Mouse (Mus musculus): ENCODE measurements at regions not wholly inside any gene's neighbourhood (a gene's known extent, or its start where the extent isn't known, plus 50 kb on each side); places are given as distances from the start of the nearest gene placed in this dataset.

DNA sequence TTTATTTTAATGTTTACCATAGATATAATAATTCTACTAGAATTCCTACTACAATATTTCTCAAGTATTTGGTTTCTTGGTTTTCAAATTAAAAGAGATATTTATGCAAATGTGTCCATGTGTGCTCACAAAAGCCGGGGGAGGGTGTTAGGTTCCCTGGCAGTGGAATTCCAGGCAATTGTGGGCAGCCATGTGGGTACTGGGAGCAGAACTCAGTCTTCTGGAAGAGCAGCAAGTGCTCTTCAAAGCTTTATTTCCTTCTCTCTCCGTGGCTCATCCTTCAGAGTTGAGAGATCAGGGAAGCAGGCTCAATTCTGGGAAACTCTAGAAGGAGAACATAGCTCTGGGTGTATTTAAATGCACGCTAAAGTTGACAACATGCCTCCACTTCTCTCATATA lies 178.8 kb upstream of the Fat4 start:
- Histone ChIP-seq H3K27me3 (ENCODE audit: insufficient read depth, low read length) (no peaks in the 10 kb centered on the region), H3K36me3 (replicated peaks; ENCODE audit: insufficient read depth, low read length) (no peaks in the 10 kb centered on the region), H3K4me2 (ENCODE audit: low read depth, low read length) (no peak overlapping the region), H3K27ac (ENCODE audit: low read depth) (no peak overlapping the region), H3K4me3 (ENCODE audit: low read depth, low read length) (no peak overlapping the region), H3K4me1 (ENCODE audit: insufficient read depth) (no peaks in the 10 kb centered on the region), H3K9ac (replicated peaks) (no peak overlapping the region), H3K9me3 (ENCODE audit: low read length) (no peaks in the 10 kb centered on the region)
- DNase-seq (no peak), ATAC-seq (no peak)
- TF ChIP-seq EP300 (IDR thresholded peaks at IDR 0.05; ENCODE audit: low read depth) = no peak
- no peak for TF ChIP-seq CTCF (IDR thresholded peaks at IDR 0.05; ENCODE audit: low read depth)
- WGBS (ENCODE audit: insufficient replicate concordance) = 73% methylated on average over 3 of the region's 3 CpGs

GRCm38 (mm10) chr3:38699206-38699605 lies 187.5 kb upstream of the Fat4 start:
- no peaks in the 10 kb centered on the region for H3K36me3 ChIP-seq (replicated peaks; ENCODE audit: insufficient read depth, low read length)
- ATAC-seq (no peak), DNase-seq (no peak)
- H3K27me3 ChIP-seq (ENCODE audit: insufficient read depth, low read length) = no peaks in the 10 kb centered on the region
- no peak overlapping the region for H3K4me3 ChIP-seq (ENCODE audit: low read depth, low read length)
- 71% methylated on average over 4 of the region's 5 CpGs for WGBS (ENCODE audit: insufficient replicate concordance)
- no peak overlapping the region for H3K4me2 ChIP-seq (ENCODE audit: low read depth, low read length)
- H3K9me3 ChIP-seq (ENCODE audit: low read length) = no peaks in the 10 kb centered on the region
- no peak overlapping the region for H3K9ac ChIP-seq (replicated peaks)
- H3K4me1 ChIP-seq (ENCODE audit: insufficient read depth) = no peaks in the 10 kb centered on the region
- TF ChIP-seq CTCF (IDR thresholded peaks at IDR 0.05; ENCODE audit: low read depth) (no peak), EP300 (IDR thresholded peaks at IDR 0.05; ENCODE audit: low read depth) (no peak)
- no peak overlapping the region for H3K27ac ChIP-seq (ENCODE audit: low read depth)

GRCm38 (mm10) chr3:38697871-38698270 lies 188.9 kb upstream of the Fat4 start:
- H3K36me3 ChIP-seq (replicated peaks; ENCODE audit: insufficient read depth, low read length) = no peaks in the 10 kb centered on the region
- H3K9me3 ChIP-seq (ENCODE audit: low read length) = no peaks in the 10 kb centered on the region
- H3K4me3 ChIP-seq (ENCODE audit: low read depth, low read length) = no peak overlapping the region
- no peak for ATAC-seq
- 43% methylated on average over 8 of the region's 8 CpGs for WGBS (ENCODE audit: insufficient replicate concordance)
- no peak overlapping the region for H3K27ac ChIP-seq (ENCODE audit: low read depth)
- no peaks in the 10 kb centered on the region for H3K4me1 ChIP-seq (ENCODE audit: insufficient read depth)
- H3K27me3 ChIP-seq (ENCODE audit: insufficient read depth, low read length) = no peaks in the 10 kb centered on the region
- no peak for DNase-seq
- H3K9ac ChIP-seq (replicated peaks) = no peak overlapping the region
- H3K4me2 ChIP-seq (ENCODE audit: low read depth, low read length) = no peak overlapping the region
- TF ChIP-seq EP300 (IDR thresholded peaks at IDR 0.05; ENCODE audit: low read depth) (no peak), CTCF (IDR thresholded peaks at IDR 0.05; ENCODE audit: low read depth) (no peak)

DNA sequence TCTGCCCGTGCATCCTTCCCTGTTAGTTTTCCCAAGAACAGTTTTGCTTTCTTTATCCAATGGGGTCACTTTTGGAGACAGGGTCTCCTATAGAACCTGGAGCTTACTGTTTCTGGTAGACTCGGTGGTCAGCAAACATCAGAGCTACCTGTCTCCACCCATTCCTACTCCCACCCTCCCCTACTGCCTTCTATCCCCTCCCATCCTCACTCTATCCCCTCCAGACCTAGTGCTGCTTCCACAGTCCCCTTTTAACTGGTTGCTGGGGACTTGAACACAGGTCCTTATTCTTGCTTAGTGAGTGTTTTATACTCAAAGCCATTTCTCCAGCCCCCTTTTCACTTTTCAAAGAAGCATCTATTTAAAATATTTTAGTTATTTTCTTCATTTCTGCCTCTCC lies 189.4 kb upstream of the Fat4 start:
- Histone ChIP-seq H3K36me3 (replicated peaks; ENCODE audit: insufficient read depth, low read length) (no peaks in the 10 kb centered on the region), H3K4me1 (ENCODE audit: insufficient read depth) (no peaks in the 10 kb centered on the region), H3K9ac (replicated peaks) (no peak overlapping the region), H3K4me3 (ENCODE audit: low read depth, low read length) (no peak overlapping the region), H3K27me3 (ENCODE audit: insufficient read depth, low read length) (no peaks in the 10 kb centered on the region), H3K9me3 (ENCODE audit: low read length) (no peaks in the 10 kb centered on the region), H3K27ac (ENCODE audit: low read depth) (no peak overlapping the region), H3K4me2 (ENCODE audit: low read depth, low read length) (no peak overlapping the region)
- no peak for ATAC-seq
- TF ChIP-seq EP300 (IDR thresholded peaks at IDR 0.05; ENCODE audit: low read depth) = no peak
- no peak for TF ChIP-seq CTCF (IDR thresholded peaks at IDR 0.05; ENCODE audit: low read depth)
- DNase-seq = no peak
- WGBS (ENCODE audit: insufficient replicate concordance) = 74% methylated on average over 2 of the region's 2 CpGs

DNA sequence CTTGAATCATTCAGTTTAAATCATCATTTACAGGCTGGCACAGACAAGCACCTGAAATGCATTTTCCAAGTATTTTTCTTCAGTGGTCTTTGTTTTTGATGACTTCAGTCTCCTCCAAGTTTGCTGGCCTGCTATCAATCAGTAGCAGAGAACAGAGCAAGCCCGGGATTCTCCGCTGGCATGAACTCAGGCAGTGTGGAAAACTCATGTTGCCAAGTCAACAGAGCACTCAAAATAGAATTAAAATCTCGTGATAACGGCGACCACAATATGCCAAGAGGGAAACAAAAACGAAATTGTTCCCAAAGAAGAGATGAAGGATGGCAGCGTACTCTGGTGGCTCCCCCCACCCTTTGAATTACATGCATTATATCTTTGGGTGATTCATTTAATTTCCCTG lies 190.9 kb upstream of the Fat4 start:
- TF ChIP-seq CTCF (IDR thresholded peaks at IDR 0.05; ENCODE audit: low read depth) = no peak
- TF ChIP-seq EP300 (IDR thresholded peaks at IDR 0.05; ENCODE audit: low read depth) = no peak
- Histone ChIP-seq H3K36me3 (replicated peaks; ENCODE audit: insufficient read depth, low read length) (no peaks in the 10 kb centered on the region), H3K4me3 (ENCODE audit: low read depth, low read length) (no peak overlapping the region), H3K4me2 (ENCODE audit: low read depth, low read length) (no peak overlapping the region), H3K4me1 (ENCODE audit: insufficient read depth) (no peaks in the 10 kb centered on the region), H3K27me3 (ENCODE audit: insufficient read depth, low read length) (no peaks in the 10 kb centered on the region), H3K9me3 (ENCODE audit: low read length) (no peaks in the 10 kb centered on the region), H3K27ac (ENCODE audit: low read depth) (no peak overlapping the region), H3K9ac (replicated peaks) (no peak overlapping the region)
- WGBS (ENCODE audit: insufficient replicate concordance) = 69% methylated on average over 7 of the region's 7 CpGs
- DNase-seq (no peak), ATAC-seq (no peak)

DNA sequence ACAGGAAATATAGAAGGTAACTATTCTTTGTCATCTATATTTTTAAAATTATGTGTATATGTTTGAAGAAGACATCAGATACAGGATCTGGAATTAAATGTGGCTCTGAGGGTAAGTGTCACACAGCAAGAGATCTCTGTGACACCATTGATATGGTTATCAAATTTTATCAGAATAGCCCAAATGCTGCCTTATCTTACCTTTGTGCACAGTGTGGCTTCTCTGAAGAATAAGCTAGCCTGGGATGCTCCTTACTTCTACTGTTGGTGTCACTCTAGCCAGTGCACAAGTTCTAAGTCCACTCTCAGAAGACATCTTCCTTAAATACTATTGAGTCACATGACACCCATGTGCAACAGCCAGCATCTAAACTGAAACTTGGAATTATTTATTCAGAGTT lies 194.0 kb upstream of the Fat4 start:
- H3K4me1 ChIP-seq (ENCODE audit: insufficient read depth) = no peaks in the 10 kb centered on the region
- H3K4me3 ChIP-seq (ENCODE audit: low read depth, low read length) = no peak overlapping the region
- H3K9me3 ChIP-seq (ENCODE audit: low read length) = no peaks in the 10 kb centered on the region
- TF ChIP-seq CTCF (IDR thresholded peaks at IDR 0.05; ENCODE audit: low read depth) (no peak), EP300 (IDR thresholded peaks at IDR 0.05; ENCODE audit: low read depth) (no peak)
- DNase-seq = no peak
- H3K27me3 ChIP-seq (ENCODE audit: insufficient read depth, low read length) = no peaks in the 10 kb centered on the region
- no peak for ATAC-seq
- H3K36me3 ChIP-seq (replicated peaks; ENCODE audit: insufficient read depth, low read length) = no peaks in the 10 kb centered on the region
- no peak overlapping the region for H3K9ac ChIP-seq (replicated peaks)
- no peak overlapping the region for H3K4me2 ChIP-seq (ENCODE audit: low read depth, low read length)
- no peak overlapping the region for H3K27ac ChIP-seq (ENCODE audit: low read depth)

GRCm38 (mm10) chr3:38684247-38684991 lies 199.8 kb upstream of the Ankrd50 start:
- 71% methylated on average over 4 of the region's 4 CpGs for WGBS (ENCODE audit: insufficient replicate concordance)
- ATAC-seq = no peak

More at GRCm38 (mm10) chr3:38684247-38684991, 199.8 kb upstream of the Ankrd50 start:
- no peaks in the 10 kb centered on the region for H3K9me3 ChIP-seq (ENCODE audit: low read length)
- DNase-seq = no peak
- no peaks in the 10 kb centered on the region for H3K27me3 ChIP-seq (ENCODE audit: insufficient read depth, low read length)
- TF ChIP-seq CTCF (IDR thresholded peaks at IDR 0.05; ENCODE audit: low read depth) = no peak
- no peak for TF ChIP-seq EP300 (IDR thresholded peaks at IDR 0.05; ENCODE audit: low read depth)
- no peak overlapping the region for H3K4me2 ChIP-seq (ENCODE audit: low read depth, low read length)
- H3K4me1 ChIP-seq (ENCODE audit: insufficient read depth) = no peaks in the 10 kb centered on the region
- no peak overlapping the region for H3K27ac ChIP-seq (ENCODE audit: low read depth)
- H3K4me3 ChIP-seq (ENCODE audit: low read depth, low read length) = no peak overlapping the region
- H3K36me3 ChIP-seq (replicated peaks; ENCODE audit: insufficient read depth, low read length) = no peaks in the 10 kb centered on the region
- H3K9ac ChIP-seq (replicated peaks) = no peak overlapping the region
